Mouse (Mus musculus) small intestine, adult 2 months (tissue): ENCODE data around the gene Nipal4. TPM values are rescaled to one million over a fixed set of nuclear protein-coding genes. Genes with fewer than 3 reads are reported as not detected.

Experiments used
- H3K27ac ChIP-seq: fragments of 200-500 bp; 2 replicates; pipeline ENCODE4 v1.5.1; 2012; ENCODE audit warnings: low read depth, low read length, control low read depth, inconsistent platforms; ENCODE audit not compliant: insufficient read depth
- H3K27me3 ChIP-seq: fragments of 200-500 bp; 2 replicates; pipeline ENCODE4 v1.6.1; 2012; ENCODE audit warnings: mild to moderate bottlenecking, moderate library complexity, low read length, inconsistent platforms; ENCODE audit not compliant: control insufficient read depth, insufficient read depth
- H3K36me3 ChIP-seq: fragments of 200-500 bp; 2 replicates; pipeline ENCODE4 v1.6.1; 2012; ENCODE audit warnings: mild to moderate bottlenecking, low read length, control low read depth, inconsistent platforms; ENCODE audit not compliant: control insufficient read depth, insufficient read depth
- H3K4me1 ChIP-seq: fragments of 200-500 bp; 2 replicates; pipeline ENCODE4 v1.6.1; 2012; ENCODE audit warnings: low read length, inconsistent platforms, mixed read lengths; ENCODE audit not compliant: control insufficient read depth, insufficient read depth, insufficient read length
- H3K4me3 ChIP-seq: fragments of 200-500 bp; 2 replicates; pipeline ENCODE4 v1.5.1; 2012; ENCODE audit warnings: low read depth, mild to moderate bottlenecking, control low read depth, inconsistent platforms, low read length, moderate library complexity
- CTCF ChIP-seq: fragments of 200-500 bp; IDR thresholded peaks from 2 replicates; pipeline ENCODE4 v1.5.1; 2012; ENCODE audit warnings: low read depth, mild to moderate bottlenecking, control low read depth, inconsistent platforms, low read length, moderate library complexity, mixed read lengths; ENCODE audit not compliant: insufficient replicate concordance, insufficient read length; ENCODE audit errors: extremely low read depth
- POLR2A ChIP-seq: fragments of 200-500 bp; IDR thresholded peaks from 2 replicates; pipeline ENCODE4 v1.6.1; 2012; ENCODE audit warnings: low read depth, mild to moderate bottlenecking, control low read depth, inconsistent platforms, low read length, moderate library complexity
- WGBS: fragments of 180-500 bp; shearing (Covaris S2); methylation state at CpG from one replicate; pipeline ENCODE4 v1.1.7; 2018; 5-methylcytosine and 5-hydroxymethylcytosine counted together
- polyA plus RNA-seq: library from polyadenylated mRNA; depleted of rRNA; stranded (reverse); fragments of >200 nt; gene quantifications from 2 replicates; pipeline ENCODE4 v1.2.3, GENCODE M21; 2012

Nipal4 gene
- polyA plus RNA-seq, 1 experiment: 0.49 TPM

DNA sequence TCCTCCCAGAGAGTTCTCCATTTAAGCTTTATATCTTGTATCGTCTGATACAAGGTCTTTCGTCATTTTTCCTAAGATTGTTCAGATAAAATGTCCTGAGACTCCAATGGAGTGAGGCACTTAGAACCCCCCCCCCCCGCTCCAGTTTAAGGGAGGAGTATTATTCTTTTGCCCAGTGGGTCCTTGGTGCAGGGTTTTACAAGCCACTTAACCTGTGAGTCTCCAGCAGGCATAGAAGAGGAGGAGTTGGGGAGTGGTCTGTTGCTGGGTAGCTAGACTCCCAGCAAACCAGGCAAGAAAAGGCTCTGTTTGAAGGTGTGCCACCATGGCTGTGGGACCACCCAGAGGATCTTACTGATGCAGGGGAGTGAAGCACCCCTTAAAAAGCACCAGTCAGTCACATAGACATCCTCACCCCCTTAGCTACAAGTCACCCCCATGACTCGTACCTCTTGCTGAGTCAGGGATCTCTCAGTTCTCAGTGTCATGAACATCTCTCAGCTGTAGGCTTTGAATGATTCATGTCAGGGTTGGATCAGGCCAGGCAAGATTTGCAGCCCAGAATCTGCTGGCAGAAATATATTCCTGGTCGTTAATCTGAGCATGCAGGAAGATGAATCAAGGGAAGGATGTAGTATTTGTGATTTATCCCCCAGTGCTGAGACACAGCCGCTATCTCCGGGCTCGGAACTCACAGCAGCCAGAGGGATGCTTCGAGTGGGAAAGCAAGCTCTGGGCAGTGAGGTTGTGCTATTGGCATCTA lies 50.7 kb downstream of the Nipal4 start:
- TF ChIP-seq CTCF (no peak), POLR2A (no peak)
- Histone ChIP-seq H3K27ac (0 out of 2 replicates have a peak overlapping the region, but pooled peaks have one; percentile 35), H3K27me3 (no peaks in the 10 kb centered on the region), H3K4me3 (no peak overlapping the region), H3K36me3 (peaks cover 9% of the 10 kb centered on the region), H3K4me1 (0 out of 2 replicates have a peak, but pooled peaks cover 4% of the 10 kb centered on the region)
- WGBS: 72% methylated on average over 9 of the region's 9 CpGs

DNA sequence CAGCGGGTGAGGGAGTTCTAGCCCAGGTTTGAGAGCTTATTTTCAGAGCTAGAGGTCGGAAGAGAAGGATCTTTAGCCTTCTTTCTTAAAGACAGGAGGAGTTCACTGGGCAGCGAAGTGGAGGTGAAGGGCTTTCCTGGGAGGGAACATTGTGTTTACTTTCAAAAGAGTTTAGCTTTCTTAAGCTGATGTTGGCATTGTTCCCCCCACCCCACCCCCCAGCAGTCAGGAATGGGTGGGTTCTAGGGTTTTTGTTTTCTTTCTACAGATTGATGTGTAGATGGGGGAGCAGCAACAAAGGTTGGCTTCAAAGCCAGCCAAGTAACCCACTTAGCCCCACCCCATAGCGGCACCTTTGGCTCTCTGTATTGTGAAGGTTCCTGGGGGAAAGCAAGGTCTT lies 51.3 kb downstream of the Nipal4 start:
- H3K4me1 ChIP-seq: 0 out of 2 replicates have a peak, but pooled peaks cover 4% of the 10 kb centered on the region
- no peaks in the 10 kb centered on the region for H3K27me3 ChIP-seq
- H3K36me3 ChIP-seq: peaks cover 9% of the 10 kb centered on the region
- WGBS: 72% methylated on average over 4 of the region's 4 CpGs
- 0 out of 2 replicates have a peak overlapping the region, but pooled peaks have one; percentile 22 for H3K27ac ChIP-seq
- no peak for TF ChIP-seq POLR2A
- H3K4me3 ChIP-seq: no peak overlapping the region

DNA sequence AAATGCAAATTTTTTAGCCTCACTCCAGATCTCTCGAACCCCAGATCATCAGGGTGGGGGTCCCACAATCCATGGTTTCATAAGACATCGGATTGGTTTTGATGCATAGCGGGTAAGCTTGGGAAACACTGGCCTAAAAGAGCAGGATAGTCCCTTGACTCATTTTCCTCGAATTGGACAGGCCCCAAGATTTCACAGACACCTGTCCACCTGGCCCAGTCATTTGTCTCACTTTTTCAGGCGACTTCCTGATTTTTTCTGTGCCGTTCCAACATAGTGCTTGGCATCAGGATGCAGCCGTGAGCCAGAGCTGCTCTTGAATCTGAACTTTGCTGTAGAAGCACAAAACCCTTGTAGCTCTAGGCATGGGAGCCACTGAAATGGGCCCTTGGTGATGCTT lies 52.1 kb downstream of the Nipal4 start:
- TF ChIP-seq POLR2A: no peak
- no peaks in the 10 kb centered on the region for H3K27me3 ChIP-seq
- 83% methylated on average over 7 of the region's 7 CpGs for WGBS
- 0 out of 2 replicates have a peak overlapping the region, but pooled peaks have one; percentile 22 for H3K27ac ChIP-seq
- no peak overlapping the region for H3K4me3 ChIP-seq
- H3K36me3 ChIP-seq: peaks cover 9% of the 10 kb centered on the region
- H3K4me1 ChIP-seq: 0 out of 2 replicates have a peak, but pooled peaks cover 4% of the 10 kb centered on the region

DNA sequence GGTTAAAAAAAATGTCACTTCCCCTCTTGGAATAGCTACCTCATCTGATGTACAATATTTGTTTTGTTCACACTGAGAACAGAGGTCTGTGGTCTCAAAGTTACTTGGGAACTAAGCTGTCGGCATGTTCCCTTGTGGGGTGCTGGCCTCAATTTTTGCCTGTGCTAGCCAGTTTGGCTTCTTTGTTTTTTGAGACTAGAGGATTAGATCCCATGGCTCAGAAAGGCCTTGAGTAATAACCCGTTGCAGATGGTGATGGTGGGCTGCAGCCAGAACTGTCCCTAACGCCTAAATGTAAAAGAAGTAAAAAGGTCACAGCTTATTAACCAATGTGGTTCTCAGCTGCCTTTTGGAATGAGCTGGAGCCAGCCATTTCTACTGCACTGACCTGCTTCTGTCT lies 53.1 kb downstream of the Nipal4 start:
- 76% methylated on average over 3 of the region's 3 CpGs for WGBS
- peaks cover 9% of the 10 kb centered on the region for H3K36me3 ChIP-seq
- no peaks in the 10 kb centered on the region for H3K27me3 ChIP-seq
- H3K27ac ChIP-seq: 0 out of 2 replicates have a peak overlapping the region, but pooled peaks have one; percentile 34
- H3K4me3 ChIP-seq: no peak overlapping the region
- TF ChIP-seq CTCF (no peak), POLR2A (no peak)
- H3K4me1 ChIP-seq: 0 out of 2 replicates have a peak, but pooled peaks cover 4% of the 10 kb centered on the region

DNA sequence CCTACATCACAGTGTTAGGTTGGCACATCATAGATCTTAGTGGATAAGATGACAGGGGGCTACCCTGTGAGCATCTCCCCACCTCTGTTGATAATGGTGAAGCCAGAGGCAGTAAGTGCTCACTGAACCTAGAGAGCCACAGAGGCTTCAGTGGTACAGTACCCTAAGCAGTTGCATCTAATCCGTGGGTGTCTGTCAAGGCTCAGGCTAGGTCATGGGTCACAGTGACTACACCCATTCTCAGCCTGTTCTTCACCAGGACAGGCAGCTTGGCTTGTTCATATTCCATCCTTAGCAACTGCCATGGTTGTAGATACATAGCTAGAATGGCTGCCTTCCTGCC lies 55.4 kb downstream of the Nipal4 start:
- H3K36me3 ChIP-seq: peaks cover 9% of the 10 kb centered on the region
- H3K4me3 ChIP-seq: no peak overlapping the region
- WGBS: 63% methylated on average over 1 of the region's 1 CpGs

DNA sequence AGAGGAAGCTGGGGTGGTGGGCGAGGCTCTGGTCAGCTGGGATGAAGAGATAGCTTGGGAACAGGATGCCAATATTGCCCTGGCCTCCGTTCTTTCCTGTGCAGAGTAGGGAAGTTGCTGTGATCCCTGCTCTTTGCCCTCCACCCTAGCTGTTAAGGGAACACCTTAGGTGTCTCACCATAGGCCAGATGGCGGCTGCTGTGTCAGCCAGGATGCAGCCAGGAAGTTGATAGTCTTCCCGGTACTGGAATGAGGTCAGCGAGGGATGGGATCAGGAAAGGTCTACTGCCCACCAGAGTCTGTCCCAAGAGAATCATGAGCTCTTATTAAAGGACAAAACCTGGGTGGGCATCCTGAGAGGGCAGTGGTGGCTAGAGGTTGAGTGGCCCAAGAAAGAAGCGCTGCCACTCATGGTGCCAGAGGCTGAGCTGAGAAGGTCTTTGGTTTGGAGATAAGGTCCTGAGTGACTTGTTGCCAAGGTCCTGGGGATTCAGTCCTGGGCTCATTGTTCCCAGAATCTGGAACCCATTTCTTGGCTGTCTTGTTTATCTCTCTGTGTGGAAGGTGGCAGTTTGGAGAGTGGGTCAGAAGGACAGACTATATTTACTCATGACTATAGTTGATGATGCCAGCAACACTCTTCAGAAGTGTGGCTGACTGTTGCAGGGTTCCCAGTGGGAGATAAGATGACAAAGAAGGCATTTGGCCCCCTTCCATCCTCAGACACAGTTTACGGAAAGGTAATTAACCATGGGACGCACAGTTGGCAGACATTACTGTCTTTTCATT lies 56.0 kb downstream of the Nipal4 start:
- no peak overlapping the region for H3K4me3 ChIP-seq
- no peak for TF ChIP-seq CTCF
- WGBS: 80% methylated on average over 8 of the region's 8 CpGs
- no peaks in the 10 kb centered on the region for H3K27me3 ChIP-seq
- H3K36me3 ChIP-seq: peaks cover 9% of the 10 kb centered on the region
- no peak overlapping the region for H3K27ac ChIP-seq
- no peaks in the 10 kb centered on the region for H3K4me1 ChIP-seq

More for the DNA sequence above, 55.4 kb downstream of the Nipal4 start:
- H3K27ac ChIP-seq: no peak overlapping the region
- H3K27me3 ChIP-seq: no peaks in the 10 kb centered on the region
- TF ChIP-seq CTCF (no peak), POLR2A (no peak)
- H3K4me1 ChIP-seq: 0 out of 2 replicates have a peak, but pooled peaks cover under 1% of the 10 kb centered on the region

DNA sequence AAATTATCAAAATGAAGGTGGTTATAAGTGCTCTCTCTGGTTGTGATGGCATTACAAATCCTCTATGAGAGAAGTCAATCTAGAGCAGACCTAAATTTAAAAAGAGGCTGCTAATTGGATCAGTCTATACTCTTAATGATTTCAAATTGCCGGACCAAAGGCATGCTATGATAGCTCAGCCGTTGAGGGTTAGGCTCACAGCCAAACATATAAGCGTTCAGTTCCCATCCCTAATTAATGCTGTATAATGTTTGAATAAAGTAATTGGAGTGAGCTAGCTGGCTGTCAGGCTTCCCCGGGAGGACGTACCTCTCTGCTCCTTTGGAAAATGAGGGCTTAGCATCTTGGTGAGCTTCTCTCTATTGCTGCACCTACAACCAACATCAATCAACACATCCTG lies 57.1 kb downstream of the Nipal4 start:
- WGBS: 86% methylated on average over 5 of the region's 5 CpGs
- peaks cover 4% of the 10 kb centered on the region for H3K36me3 ChIP-seq
- TF ChIP-seq CTCF (no peak), POLR2A (no peak)

More for the DNA sequence above, 57.1 kb downstream of the Nipal4 start:
- no peaks in the 10 kb centered on the region for H3K27me3 ChIP-seq
- H3K27ac ChIP-seq: no peak overlapping the region
- no peaks in the 10 kb centered on the region for H3K4me1 ChIP-seq
- H3K4me3 ChIP-seq: no peak overlapping the region
